Mouse (Mus musculus) forebrain, embryonic 10.5 days (tissue): ENCODE results near the gene 5330417C22Rik. TPM values are rescaled to one million over a fixed set of nuclear protein-coding genes. Genes with fewer than 3 reads are reported as not detected.

Experiments used
- DNase-seq: peaks from one replicate; pipeline ENCODE4 v3.0.0-alpha.2; 2017; ENCODE audit warnings: low spot score; ENCODE audit errors: extremely low spot score
- H3K27ac ChIP-seq: fragments of 300-500 bp; sonication (generic); 2 replicates; pipeline ENCODE4 v1.5.1; 2016; ENCODE audit warnings: mild to moderate bottlenecking
- H3K27me3 ChIP-seq: fragments of 300-500 bp; sonication (generic); 2 replicates; pipeline ENCODE4 v1.6.1; 2016; ENCODE audit warnings: mild to moderate bottlenecking; ENCODE audit not compliant: poor library complexity, severe bottlenecking
- H3K36me3 ChIP-seq: fragments of 300-500 bp; sonication (generic); replicated peaks from 2 replicates; pipeline ENCODE4 v1.6.1; 2016; ENCODE audit warnings: mild to moderate bottlenecking, moderate library complexity
- H3K4me1 ChIP-seq: fragments of 300-500 bp; sonication (generic); 2 replicates; pipeline ENCODE4 v1.6.1; 2016
- H3K4me3 ChIP-seq: fragments of 300-500 bp; sonication (generic); 2 replicates; pipeline ENCODE4 v1.5.1; 2016; ENCODE audit warnings: mild to moderate bottlenecking, moderate library complexity
- H3K9me3 ChIP-seq: fragments of 300-500 bp; sonication (generic); 2 replicates; pipeline ENCODE4 v1.6.1; 2016; ENCODE audit warnings: mild to moderate bottlenecking, moderate library complexity
- WGBS: fragments of 180-500 bp; shearing (Covaris S2); methylation state at CpG from one replicate; pipeline ENCODE4 v1.1.7; 2016; 5-methylcytosine and 5-hydroxymethylcytosine counted together
- polyA plus RNA-seq: library from polyadenylated mRNA; unstranded; fragments of >200 nt; fragmentation: Nextera tagmentation; extraction: Ambion mirVana; gene quantifications from 2 replicates; pipeline ENCODE4 v1.2.1, GENCODE M21; 2016

Gene 5330417C22Rik
- polyA plus RNA-seq, 1 experiment from 2014 or later, result 1.1 TPM

- Histone ChIP-seq H3K27ac (peak overlapping the region; percentile 26; the same call in 1 of the 2 replicates), H3K9me3 (no peaks in the 10 kb centered on the region), H3K27me3 (no peaks in the 10 kb centered on the region), H3K4me1 (no peaks in the 10 kb centered on the region), H3K36me3 (no peaks in the 10 kb centered on the region), H3K4me3 (no peak overlapping the region)
- 71% methylated on average over 14 of the region's 14 CpGs for WGBS
- no peak for DNase-seq
Observed at GRCm38 (mm10) chr3:108476761-108477619, 59.3 kb downstream of the 5330417C22Rik start.

GRCm38 (mm10) chr3:108475496-108475895, 60.8 kb downstream of the 5330417C22Rik start:
- Histone ChIP-seq H3K4me3 (no peak overlapping the region), H3K4me1 (no peaks in the 10 kb centered on the region), H3K36me3 (no peaks in the 10 kb centered on the region), H3K27me3 (no peaks in the 10 kb centered on the region), H3K9me3 (no peaks in the 10 kb centered on the region), H3K27ac (no peak overlapping the region)
- 84% methylated on average over 5 of the region's 5 CpGs for WGBS
- DNase-seq, result no peak

- Histone ChIP-seq H3K27me3 (no peaks in the 10 kb centered on the region), H3K9me3 (no peaks in the 10 kb centered on the region), H3K4me3 (no peak overlapping the region), H3K27ac (no peak overlapping the region), H3K4me1 (no peaks in the 10 kb centered on the region), H3K36me3 (no peaks in the 10 kb centered on the region)
- DNase-seq, result no peak
- WGBS, result 91% methylated on average over 7 of the region's 7 CpGs
Observed at GRCm38 (mm10) chr3:108474969-108475368, 61.4 kb downstream of the 5330417C22Rik start.

- no peaks in the 10 kb centered on the region for H3K27me3 ChIP-seq
- H3K4me3 ChIP-seq, result no peak overlapping the region
- no peaks in the 10 kb centered on the region for H3K9me3 ChIP-seq
- no peaks in the 10 kb centered on the region for H3K36me3 ChIP-seq
- 81% methylated on average over 8 of the region's 8 CpGs for WGBS
- peaks cover 15% of the 10 kb centered on the region for H3K4me1 ChIP-seq
- DNase-seq, result no peak
- H3K27ac ChIP-seq, result no peak overlapping the region
Observed at GRCm38 (mm10) chr3:108467760-108468159, 68.6 kb downstream of the 5330417C22Rik start.

GRCm38 (mm10) chr3:108466425-108466824, 69.9 kb downstream of the 5330417C22Rik start:
- Histone ChIP-seq H3K9me3 (no peaks in the 10 kb centered on the region), H3K27me3 (no peaks in the 10 kb centered on the region), H3K27ac (no peak overlapping the region), H3K4me1 (peaks cover 16% of the 10 kb centered on the region), H3K4me3 (no peak overlapping the region), H3K36me3 (no peaks in the 10 kb centered on the region)
- 92% methylated on average over 6 of the region's 6 CpGs for WGBS
- DNase-seq, result no peak

GRCm38 (mm10) chr3:108458866-108459265, 77.5 kb downstream of the 5330417C22Rik start:
- DNase-seq, result peak; percentile 29
- no peak overlapping the region for H3K27ac ChIP-seq
- 46% methylated on average over 10 of the region's 10 CpGs for WGBS
- H3K4me1 ChIP-seq, result peaks cover 15% of the 10 kb centered on the region; the same call in 1 of the 2 replicates
- H3K4me3 ChIP-seq, result no peak overlapping the region
- H3K36me3 ChIP-seq, result no peaks in the 10 kb centered on the region
- no peaks in the 10 kb centered on the region for H3K9me3 ChIP-seq
- H3K27me3 ChIP-seq, result no peaks in the 10 kb centered on the region; the same call in 1 of the 2 replicates

- Histone ChIP-seq H3K27ac (peak overlapping the region; percentile 51; the same call in 1 of the 2 replicates), H3K4me3 (peak overlapping the region; percentile 3; the same call in 1 of the 2 replicates), H3K9me3 (no peaks in the 10 kb centered on the region), H3K36me3 (no peaks in the 10 kb centered on the region), H3K27me3 (no peaks in the 10 kb centered on the region; the same call in 1 of the 2 replicates), H3K4me1 (peaks cover 15% of the 10 kb centered on the region; the same call in 1 of the 2 replicates)
- WGBS, result 57% methylated on average over 14 of the region's 14 CpGs
- no peak for DNase-seq
Observed at GRCm38 (mm10) chr3:108458380-108458779, 78.0 kb downstream of the 5330417C22Rik start.

- H3K4me3 ChIP-seq, result no peak overlapping the region
- H3K27ac ChIP-seq, result no peak overlapping the region
- DNase-seq, result no peak
- peaks cover 9% of the 10 kb centered on the region; the same call in 1 of the 2 replicates for H3K4me1 ChIP-seq
- H3K9me3 ChIP-seq, result no peaks in the 10 kb centered on the region
- WGBS, result 84% methylated on average over 1 of the region's 1 CpGs
- no peaks in the 10 kb centered on the region for H3K27me3 ChIP-seq
- H3K36me3 ChIP-seq, result no peaks in the 10 kb centered on the region
Observed at GRCm38 (mm10) chr3:108454172-108454571, 82.2 kb downstream of the 5330417C22Rik start.

GRCm38 (mm10) chr3:108451969-108452368, 84.4 kb downstream of the 5330417C22Rik start:
- WGBS, result 85% methylated on average over 2 of the region's 2 CpGs
- Histone ChIP-seq H3K27ac (no peak overlapping the region), H3K36me3 (no peaks in the 10 kb centered on the region), H3K27me3 (no peaks in the 10 kb centered on the region), H3K4me1 (no peaks in the 10 kb centered on the region), H3K4me3 (no peak overlapping the region), H3K9me3 (no peaks in the 10 kb centered on the region)
- no peak for DNase-seq

GRCm38 (mm10) chr3:108445366-108445705, 91.0 kb downstream of the 5330417C22Rik start:
- Histone ChIP-seq H3K9me3 (no peaks in the 10 kb centered on the region), H3K4me1 (peaks cover 41% of the 10 kb centered on the region), H3K36me3 (peaks cover 25% of the 10 kb centered on the region), H3K27me3 (no peaks in the 10 kb centered on the region), H3K4me3 (peak overlapping the region; percentile 92), H3K27ac (peak overlapping the region; percentile 91)
- DNase-seq, result no peak
- WGBS, result 15% methylated on average over 6 of the region's 6 CpGs

GRCm38 (mm10) chr3:108444698-108445365, 91.5 kb downstream of the 5330417C22Rik start, which contains the start of gene Sars:
Sars (minus strand) TSS chr3:108445209.
- Histone ChIP-seq H3K4me3 (peak within 1 kb of the TSS; percentile 92), H3K9me3 (no peaks in the 10 kb centered on the region), H3K27ac (peak within 1 kb of the TSS; percentile 91), H3K27me3 (no peaks in the 10 kb centered on the region), H3K36me3 (peaks cover 29% of the 10 kb centered on the region), H3K4me1 (peaks cover 41% of the 10 kb centered on the region)
- WGBS, result under 1% methylated on average over 41 of the region's 41 CpGs
- DNase-seq, result peak; percentile 92

- no peaks in the 10 kb centered on the region for H3K9me3 ChIP-seq
- no peaks in the 10 kb centered on the region for H3K27me3 ChIP-seq
- WGBS, result 33% methylated on average over 8 of the region's 8 CpGs
- H3K27ac ChIP-seq, result peak overlapping the region; percentile 91
- no peak for DNase-seq
- peak overlapping the region; percentile 92 for H3K4me3 ChIP-seq
- peaks cover 36% of the 10 kb centered on the region for H3K36me3 ChIP-seq
- peaks cover 41% of the 10 kb centered on the region for H3K4me1 ChIP-seq
Observed at GRCm38 (mm10) chr3:108444029-108444428, 92.3 kb downstream of the 5330417C22Rik start.

GRCm38 (mm10) chr3:108436380-108436714, 100.0 kb downstream of the 5330417C22Rik start:
- Histone ChIP-seq H3K9me3 (no peaks in the 10 kb centered on the region), H3K4me3 (no peak overlapping the region), H3K4me1 (peaks cover 52% of the 10 kb centered on the region), H3K27ac (no peak overlapping the region), H3K27me3 (no peaks in the 10 kb centered on the region), H3K36me3 (peaks cover 85% of the 10 kb centered on the region)
- DNase-seq, result no peak
- 83% methylated on average over 7 of the region's 7 CpGs for WGBS
